Mouse (Mus musculus) hindbrain, embryonic 12.5 days (tissue): ENCODE data around the gene Itprip. TPM values are rescaled to one million over a fixed set of nuclear protein-coding genes. Genes with fewer than 3 reads are reported as not detected.

Experiments used
- ATAC-seq: fragments of 200-750 bp; cut with Nextera tagmentation; 2 replicates; pipeline ENCODE4 v1.8.0; 2017; ENCODE audit warnings: moderate TSS enrichment; ENCODE audit not compliant: low FRiP score
- H3K27ac ChIP-seq: fragments of 300-500 bp; sonication (generic); 2 replicates; pipeline ENCODE4 v1.5.1; 2016; ENCODE audit warnings: mild to moderate bottlenecking
- H3K27me3 ChIP-seq: fragments of 300-500 bp; sonication (generic); 2 replicates; pipeline ENCODE4 v1.6.1; 2016; ENCODE audit warnings: mild to moderate bottlenecking
- H3K36me3 ChIP-seq: fragments of 300-500 bp; sonication (generic); 2 replicates; pipeline ENCODE4 v1.6.1; 2016; ENCODE audit warnings: mild to moderate bottlenecking
- H3K4me1 ChIP-seq: fragments of 300-500 bp; sonication (generic); 2 replicates; pipeline ENCODE4 v1.6.1; 2016
- H3K4me2 ChIP-seq: fragments of 300-500 bp; sonication (generic); replicated peaks from 2 replicates; pipeline ENCODE4 v1.6.1; 2016; ENCODE audit warnings: mild to moderate bottlenecking
- H3K4me3 ChIP-seq: fragments of 300-500 bp; sonication (generic); 2 replicates; pipeline ENCODE4 v1.5.1; 2016; ENCODE audit warnings: mild to moderate bottlenecking
- H3K9ac ChIP-seq: fragments of 300-500 bp; sonication (generic); 2 replicates; pipeline ENCODE4 v1.6.1; 2016; ENCODE audit warnings: mild to moderate bottlenecking, moderate library complexity
- H3K9me3 ChIP-seq: fragments of 300-500 bp; sonication (generic); replicated peaks from 2 replicates; pipeline ENCODE4 v1.6.1; 2016; ENCODE audit warnings: mild to moderate bottlenecking
- WGBS: fragments of 180-500 bp; shearing (Covaris S2); methylation state at CpG from one replicate; pipeline ENCODE4 v1.1.7; 2016; 5-methylcytosine and 5-hydroxymethylcytosine counted together
- polyA plus RNA-seq: library from polyadenylated mRNA; unstranded; fragments of >200 nt; fragmentation: Nextera tagmentation; extraction: Ambion mirVana; gene quantifications from 2 replicates; pipeline ENCODE4 v1.2.1, GENCODE M21; 2016

Itprip gene
- polyA plus RNA-seq, 1 experiment from 2014 or later: 16.1 TPM

DNA sequence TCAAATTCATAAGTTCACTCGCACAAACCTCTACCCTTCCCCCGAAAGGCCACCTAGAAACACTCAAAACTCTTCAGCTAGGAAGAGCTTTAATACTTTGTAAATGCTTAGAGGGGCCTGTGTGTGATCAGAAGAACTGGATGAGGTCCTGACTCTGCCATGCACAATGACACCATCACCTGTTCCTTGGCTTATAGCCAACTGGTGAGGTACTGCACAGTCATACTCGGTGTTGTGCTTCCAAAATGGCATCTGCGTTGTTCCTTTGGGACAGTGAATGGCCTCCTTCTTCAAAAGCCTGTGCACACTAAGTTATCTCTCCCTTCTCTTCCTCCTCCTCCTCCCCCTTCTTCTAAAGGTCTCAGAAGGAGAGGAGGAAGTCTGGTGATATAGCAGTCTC lies 8.3 kb downstream of the Itprip start:
- 0 out of 2 replicates have a peak, but pooled peaks cover 2% of the 10 kb centered on the region for H3K36me3 ChIP-seq
- peaks cover 26% of the 10 kb centered on the region for H3K4me1 ChIP-seq
- WGBS: 89% methylated on average over 4 of the region's 4 CpGs
- H3K4me2 ChIP-seq: no peak overlapping the region
- H3K27ac ChIP-seq: peak overlapping the region; percentile 98
- H3K9me3 ChIP-seq: no peaks in the 10 kb centered on the region
- no peaks in the 10 kb centered on the region for H3K27me3 ChIP-seq
- no peak overlapping the region for H3K4me3 ChIP-seq
- H3K9ac ChIP-seq: no peak overlapping the region
- no peak for ATAC-seq

GRCm38 (mm10) chr19:47910117-47910618 lies 8.9 kb downstream of the Itprip start:
- Histone ChIP-seq H3K9me3 (no peaks in the 10 kb centered on the region), H3K4me3 (no peak overlapping the region), H3K9ac (peak overlapping the region; percentile 78), H3K36me3 (0 out of 2 replicates have a peak, but pooled peaks cover 2% of the 10 kb centered on the region), H3K27me3 (no peaks in the 10 kb centered on the region), H3K27ac (peak overlapping the region; percentile 98), H3K4me2 (peak overlapping the region; percentile 60), H3K4me1 (peaks cover 29% of the 10 kb centered on the region)
- 42% methylated on average over 4 of the region's 4 CpGs for WGBS
- peak; percentile 3; the same call in 1 of the 2 replicates for ATAC-seq

- Histone ChIP-seq H3K4me1 (peaks cover 30% of the 10 kb centered on the region), H3K9ac (peak overlapping the region; percentile 78), H3K4me3 (peak overlapping the region; percentile 30), H3K27ac (peak overlapping the region; percentile 98), H3K27me3 (no peaks in the 10 kb centered on the region), H3K36me3 (0 out of 2 replicates have a peak, but pooled peaks cover 2% of the 10 kb centered on the region), H3K4me2 (peak overlapping the region; percentile 60), H3K9me3 (no peaks in the 10 kb centered on the region)
- 2% methylated on average over 10 of the region's 10 CpGs for WGBS
- peak; percentile 85 for ATAC-seq
Observed at GRCm38 (mm10) chr19:47909387-47910116, 9.5 kb downstream of the Itprip start.

DNA sequence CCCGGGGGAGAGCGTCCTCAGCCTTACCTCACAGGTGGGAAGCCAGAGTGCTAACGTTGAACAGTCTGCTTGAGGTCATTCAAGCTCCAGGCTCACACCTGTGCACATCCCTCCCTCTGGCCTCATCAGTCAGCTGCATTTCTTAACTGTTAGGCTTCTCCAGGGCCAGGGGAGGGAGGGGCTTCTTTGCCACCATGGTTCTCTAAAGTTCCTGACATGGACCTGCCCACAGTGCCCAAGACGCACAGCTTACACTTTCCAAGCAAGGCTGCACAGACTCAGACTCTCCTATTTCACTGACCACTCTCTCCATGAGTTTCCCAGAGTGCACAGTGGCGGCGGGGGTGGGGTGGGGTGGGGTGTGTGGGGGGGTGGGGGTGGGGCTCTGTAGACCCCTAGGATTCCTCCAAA lies 10.1 kb downstream of the Itprip start:
- Histone ChIP-seq H3K4me2 (peak overlapping the region; percentile 60), H3K9me3 (no peaks in the 10 kb centered on the region), H3K27ac (peak overlapping the region; percentile 98), H3K4me3 (peak overlapping the region; percentile 30), H3K9ac (peak overlapping the region; percentile 78), H3K4me1 (peaks cover 30% of the 10 kb centered on the region), H3K27me3 (no peaks in the 10 kb centered on the region), H3K36me3 (no peaks in the 10 kb centered on the region)
- peak; percentile 53 for ATAC-seq
- 30% methylated on average over 6 of the region's 6 CpGs for WGBS

DNA sequence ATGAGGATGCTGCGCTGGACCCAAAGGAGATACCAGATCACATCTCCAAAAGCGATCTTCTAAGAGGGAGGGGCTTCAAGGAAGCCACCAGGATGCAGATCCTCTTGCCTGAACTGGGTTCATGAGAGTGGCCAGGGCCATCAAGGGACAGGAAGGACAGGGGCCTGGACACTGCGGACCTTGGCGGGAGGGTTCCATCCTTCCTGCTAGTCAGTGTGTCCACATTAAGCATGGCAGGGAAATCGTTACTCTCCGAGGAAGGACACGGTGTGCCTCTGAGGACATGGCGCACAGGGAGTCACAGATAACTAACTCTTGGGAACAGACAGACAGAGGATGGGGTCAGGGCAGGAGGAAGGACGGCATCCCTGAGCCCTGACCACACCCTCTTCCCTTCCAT lies 11.5 kb downstream of the Itprip start:
- H3K4me1 ChIP-seq: peaks cover 42% of the 10 kb centered on the region
- ATAC-seq: no peak
- H3K9me3 ChIP-seq: no peaks in the 10 kb centered on the region
- no peak overlapping the region for H3K4me3 ChIP-seq
- no peaks in the 10 kb centered on the region for H3K27me3 ChIP-seq
- no peak overlapping the region for H3K4me2 ChIP-seq
- no peak overlapping the region for H3K9ac ChIP-seq
- 93% methylated on average over 9 of the region's 9 CpGs for WGBS
- no peaks in the 10 kb centered on the region for H3K36me3 ChIP-seq
- no peak overlapping the region for H3K27ac ChIP-seq

- ATAC-seq: no peak
- H3K4me1 ChIP-seq: peaks cover 48% of the 10 kb centered on the region
- H3K4me3 ChIP-seq: no peak overlapping the region
- 86% methylated on average over 5 of the region's 5 CpGs for WGBS
- H3K27ac ChIP-seq: no peak overlapping the region
- no peaks in the 10 kb centered on the region for H3K9me3 ChIP-seq
- H3K9ac ChIP-seq: no peak overlapping the region
- no peaks in the 10 kb centered on the region for H3K36me3 ChIP-seq
- no peaks in the 10 kb centered on the region for H3K27me3 ChIP-seq
- H3K4me2 ChIP-seq: no peak overlapping the region
Observed at GRCm38 (mm10) chr19:47905603-47906002, 13.5 kb downstream of the Itprip start.

- peaks cover 43% of the 10 kb centered on the region for H3K4me1 ChIP-seq
- H3K9ac ChIP-seq: no peak overlapping the region
- no peak overlapping the region for H3K4me3 ChIP-seq
- ATAC-seq: no peak
- H3K9me3 ChIP-seq: no peaks in the 10 kb centered on the region
- H3K36me3 ChIP-seq: no peaks in the 10 kb centered on the region
- WGBS: 90% methylated on average over 4 of the region's 4 CpGs
- no peaks in the 10 kb centered on the region for H3K27me3 ChIP-seq
- no peak overlapping the region for H3K4me2 ChIP-seq
- no peak overlapping the region for H3K27ac ChIP-seq
Observed at GRCm38 (mm10) chr19:47905081-47905480, 14.0 kb downstream of the Itprip start.

DNA sequence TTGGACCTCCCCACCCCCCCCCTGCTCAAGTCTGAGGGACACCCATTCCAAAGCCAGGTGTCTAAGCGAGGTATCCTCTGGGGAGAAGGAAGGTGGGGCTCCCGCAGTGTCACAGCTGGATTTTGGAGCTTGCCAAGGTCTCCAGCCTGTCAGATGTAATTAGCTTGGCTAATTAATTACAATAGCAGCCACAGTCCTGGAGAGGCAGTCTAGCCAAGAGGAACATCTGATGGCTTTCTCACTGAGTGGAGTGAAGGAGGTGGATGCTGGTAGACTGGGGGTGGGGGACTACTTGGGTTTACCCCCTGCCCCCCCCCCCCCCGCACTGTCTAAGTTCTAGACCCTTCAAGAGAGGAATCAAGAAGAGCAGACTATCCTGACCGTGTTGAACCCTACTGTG lies 15.4 kb downstream of the Itprip start:
- Histone ChIP-seq H3K27ac (no peak overlapping the region), H3K4me1 (peaks cover 30% of the 10 kb centered on the region), H3K9ac (no peak overlapping the region), H3K36me3 (no peaks in the 10 kb centered on the region), H3K4me3 (no peak overlapping the region), H3K27me3 (no peaks in the 10 kb centered on the region), H3K9me3 (no peaks in the 10 kb centered on the region), H3K4me2 (no peak overlapping the region)
- 46% methylated on average over 4 of the region's 4 CpGs for WGBS
- ATAC-seq: peak; percentile 57; the same call in 1 of the 2 replicates

GRCm38 (mm10) chr19:47902316-47903201 lies 16.5 kb downstream of the Itprip start:
- Histone ChIP-seq H3K4me2 (no peak overlapping the region), H3K4me3 (no peak overlapping the region), H3K27ac (no peak overlapping the region), H3K4me1 (peaks cover 26% of the 10 kb centered on the region), H3K9me3 (no peaks in the 10 kb centered on the region), H3K9ac (no peak overlapping the region), H3K36me3 (peaks cover 5% of the 10 kb centered on the region; the same call in 1 of the 2 replicates), H3K27me3 (no peaks in the 10 kb centered on the region)
- ATAC-seq: peak; percentile 21; the same call in 1 of the 2 replicates
- WGBS: 75% methylated on average over 13 of the region's 13 CpGs

- no peak overlapping the region for H3K27ac ChIP-seq
- peaks cover 25% of the 10 kb centered on the region for H3K4me1 ChIP-seq
- H3K9me3 ChIP-seq: no peaks in the 10 kb centered on the region
- H3K4me2 ChIP-seq: no peak overlapping the region
- ATAC-seq: no peak
- H3K27me3 ChIP-seq: no peaks in the 10 kb centered on the region
- no peak overlapping the region for H3K9ac ChIP-seq
- WGBS: 84% methylated on average over 10 of the region's 10 CpGs
- H3K4me3 ChIP-seq: no peak overlapping the region
- H3K36me3 ChIP-seq: peaks cover 25% of the 10 kb centered on the region
Observed at GRCm38 (mm10) chr19:47900558-47900957, 18.5 kb downstream of the Itprip start.

DNA sequence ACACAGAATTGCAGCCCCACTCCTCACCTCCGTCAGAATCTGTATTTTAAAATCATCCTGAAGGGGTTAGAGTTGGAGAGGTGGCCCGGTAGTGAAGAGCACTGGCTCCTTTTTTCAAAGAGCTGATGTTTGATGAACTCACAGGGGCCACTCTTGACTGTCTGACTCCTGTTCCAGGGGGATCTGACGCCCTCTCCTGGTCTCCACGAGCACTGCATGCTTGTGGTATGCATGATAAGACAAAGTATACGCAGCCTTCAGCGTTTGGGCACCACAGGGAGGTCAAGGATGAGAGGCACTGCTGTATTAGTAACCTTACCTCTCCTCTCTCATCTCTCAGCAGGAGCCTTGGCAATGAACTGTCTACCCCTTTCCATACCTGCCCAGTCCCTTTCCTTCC lies 19.1 kb downstream of the Itprip start:
- Histone ChIP-seq H3K9ac (no peak overlapping the region), H3K4me3 (no peak overlapping the region), H3K27ac (no peak overlapping the region), H3K36me3 (peaks cover 30% of the 10 kb centered on the region), H3K9me3 (no peaks in the 10 kb centered on the region), H3K4me2 (no peak overlapping the region), H3K4me1 (peaks cover 21% of the 10 kb centered on the region), H3K27me3 (no peaks in the 10 kb centered on the region)
- ATAC-seq: no peak
- 70% methylated on average over 6 of the region's 6 CpGs for WGBS

DNA sequence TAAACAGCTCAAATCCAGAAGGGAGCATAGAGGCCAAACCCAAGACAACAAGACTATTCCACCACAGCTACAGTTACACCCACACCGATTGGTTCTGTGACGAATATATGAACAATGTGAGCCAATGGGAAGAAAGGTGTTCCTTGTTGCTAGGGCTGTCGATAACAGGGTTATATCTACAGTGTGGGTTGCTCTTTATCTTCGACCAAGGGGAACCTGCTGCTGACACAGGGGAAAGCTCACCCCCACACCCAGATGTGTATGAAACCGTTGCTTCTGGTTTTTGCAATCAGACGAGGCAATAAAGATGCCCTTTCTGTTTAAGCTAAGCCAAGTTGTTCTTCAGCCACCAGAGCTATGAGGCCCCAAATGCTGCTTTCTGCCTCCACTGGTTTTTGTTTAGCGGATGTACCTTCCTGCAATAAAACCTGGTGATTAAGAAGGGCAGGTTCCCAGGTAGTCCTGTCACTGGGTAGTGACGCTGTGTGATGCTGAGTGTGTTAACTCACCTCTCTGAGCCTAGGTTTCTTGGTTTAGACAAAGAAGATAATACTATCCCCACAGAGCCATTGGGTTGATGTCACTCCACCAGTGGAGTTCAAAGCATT lies 20.5 kb downstream of the Itprip start:
- no peak overlapping the region for H3K4me2 ChIP-seq
- peaks cover 18% of the 10 kb centered on the region for H3K4me1 ChIP-seq
- no peak for ATAC-seq
- H3K27ac ChIP-seq: no peak overlapping the region
- H3K36me3 ChIP-seq: peaks cover 40% of the 10 kb centered on the region
- H3K9me3 ChIP-seq: no peaks in the 10 kb centered on the region
- no peaks in the 10 kb centered on the region for H3K27me3 ChIP-seq
- no peak overlapping the region for H3K4me3 ChIP-seq
- 89% methylated on average over 8 of the region's 8 CpGs for WGBS
- no peak overlapping the region for H3K9ac ChIP-seq
